Mouse (Mus musculus): ENCODE data around the gene Epb41l5.

- TF ChIP-seq POLR2A (IDR thresholded peaks at IDR 0.05; ENCODE audit: low read depth, low read length) (no peak), CTCF (IDR thresholded peaks at IDR 0.05; ENCODE audit: extremely low read depth, insufficient read depth, insufficient read length, insufficient replicate concordance) (no peak)
Observed at GRCm38 (mm10) chr1:119602448-119602847, 46.4 kb downstream of the Epb41l5 start.
